Mouse (Mus musculus) liver, postnatal 0 days (tissue): ENCODE measurements around the gene Dcun1d2.

Experiments used
- CTCF ChIP-seq: sonication (generic); IDR thresholded peaks from 2 replicates; pipeline ENCODE4 v1.5.1; 2016; ENCODE audit warnings: antibody characterized with exemption, low read depth
- EP300 ChIP-seq: IDR thresholded peaks from 2 replicates; pipeline ENCODE4 v1.6.1; 2016; ENCODE audit warnings: antibody characterized with exemption, low read depth, mild to moderate bottlenecking

- TF ChIP-seq EP300 (no peak), CTCF (no peak)
Measured at GRCm38 (mm10) chr8:13234803-13235202, 53.1 kb downstream of the Dcun1d2 start.
